Mouse (Mus musculus) embryonic facial prominence, embryonic 11.5 days (tissue): ENCODE measurements around the gene Kpna1. TPM values are rescaled to one million over a fixed set of nuclear protein-coding genes. Genes with fewer than 3 reads are reported as not detected.
"Not testable (repeated sequence)": the region's sequence is repeated elsewhere in the genome, so short reads cannot be mapped to it uniquely, and the experiment has no call there.

Experiments used
- ATAC-seq: fragments of 200-750 bp; cut with Nextera tagmentation; replicated peaks from 2 replicates; pipeline ENCODE4 v1.8.0; 2017; ENCODE audit warnings: low read depth; ENCODE audit not compliant: insufficient number of reproducible peaks, low FRiP score, low TSS enrichment
- DNase-seq: peaks from one replicate; pipeline ENCODE4 v3.0.0-alpha.2; 2015; ENCODE audit warnings: low spot score
- H3K27ac ChIP-seq: fragments of 300-500 bp; sonication (generic); replicated peaks from 2 replicates; pipeline ENCODE4 v1.5.1; 2014; ENCODE audit warnings: mild to moderate bottlenecking, low read depth, low read length, control low read depth
- H3K27me3 ChIP-seq: fragments of 300-500 bp; sonication (generic); 2 replicates; pipeline ENCODE4 v1.6.1; 2014; ENCODE audit warnings: mild to moderate bottlenecking, low read length, moderate library complexity, mixed read lengths; ENCODE audit not compliant: control insufficient read depth, insufficient read depth
- H3K36me3 ChIP-seq: fragments of 300-500 bp; sonication (generic); replicated peaks from 2 replicates; pipeline ENCODE4 v1.6.1; 2014; ENCODE audit warnings: low read depth, mild to moderate bottlenecking, low read length, moderate library complexity, mixed read lengths; ENCODE audit not compliant: control insufficient read depth, insufficient read depth
- H3K4me1 ChIP-seq: fragments of 300-500 bp; sonication (generic); 2 replicates; pipeline ENCODE4 v1.6.1; 2014; ENCODE audit warnings: low read length, mixed read lengths; ENCODE audit not compliant: control insufficient read depth, insufficient read depth
- H3K4me2 ChIP-seq: fragments of 300-500 bp; sonication (generic); 2 replicates; pipeline ENCODE4 v1.6.1; 2014; ENCODE audit warnings: low read depth, mild to moderate bottlenecking, control low read depth, low read length, moderate library complexity
- H3K4me3 ChIP-seq: fragments of 300-500 bp; sonication (generic); 2 replicates; pipeline ENCODE4 v1.5.1; 2014; ENCODE audit warnings: low read depth, low read length, control low read depth
- H3K9ac ChIP-seq: fragments of 300-500 bp; sonication (generic); replicated peaks from 2 replicates; pipeline ENCODE4 v1.6.1; 2014; ENCODE audit warnings: mild to moderate bottlenecking, control low read depth, low read length
- H3K9me3 ChIP-seq: fragments of 300-500 bp; sonication (generic); replicated peaks from 2 replicates; pipeline ENCODE4 v1.6.1; 2016; ENCODE audit warnings: mild to moderate bottlenecking, low read length, inconsistent platforms, mixed read lengths; ENCODE audit not compliant: control insufficient read depth
- WGBS: fragments of 180-500 bp; shearing (Covaris S2); extraction: QIAGEN DNeasy Blood & Tissue Kit; methylation state at CpG from one replicate; pipeline ENCODE4 v1.1.7; 2014; 5-methylcytosine and 5-hydroxymethylcytosine counted together
- polyA plus RNA-seq: library from polyadenylated mRNA; unstranded; fragments of >200 nt; fragmentation: Nextera tagmentation; extraction: Ambion mirVana; gene quantifications from 2 replicates; pipeline ENCODE4 v1.2.1, GENCODE M21; 2014

Gene Kpna1
- polyA plus RNA-seq, 1 experiment from 2014 or later = 78.9 TPM

DNA sequence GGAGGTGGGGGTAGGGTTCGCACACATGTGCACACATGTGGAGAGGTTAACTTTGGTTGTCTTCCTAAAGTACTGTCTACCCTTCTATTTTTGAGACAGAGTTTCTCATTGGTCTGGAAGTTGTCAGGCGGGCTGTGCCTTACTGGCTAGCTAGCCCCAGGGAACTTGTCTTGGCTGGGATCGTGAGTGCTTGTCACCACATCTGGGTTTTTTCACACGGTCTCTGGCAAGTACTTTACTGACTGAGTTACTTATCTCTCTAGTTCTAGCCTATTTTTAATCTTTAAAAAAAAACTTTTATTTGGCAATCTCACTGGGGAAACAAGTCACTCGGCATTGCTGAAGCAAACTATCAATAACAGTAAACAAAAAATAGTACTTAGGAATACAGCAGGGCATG is 29.3 kb upstream of the Kpna1 start:
- Histone ChIP-seq H3K4me3 (no peak overlapping the region), H3K4me1 (no peaks in the 10 kb centered on the region), H3K9me3 (no peaks in the 10 kb centered on the region), H3K36me3 (no peaks in the 10 kb centered on the region), H3K27ac (no peak overlapping the region), H3K27me3 (no peaks in the 10 kb centered on the region), H3K9ac (no peak overlapping the region), H3K4me2 (no peak overlapping the region)
- no peak for ATAC-seq
- no peak for DNase-seq
- 76% methylated on average over 5 of the region's 5 CpGs for WGBS

DNA sequence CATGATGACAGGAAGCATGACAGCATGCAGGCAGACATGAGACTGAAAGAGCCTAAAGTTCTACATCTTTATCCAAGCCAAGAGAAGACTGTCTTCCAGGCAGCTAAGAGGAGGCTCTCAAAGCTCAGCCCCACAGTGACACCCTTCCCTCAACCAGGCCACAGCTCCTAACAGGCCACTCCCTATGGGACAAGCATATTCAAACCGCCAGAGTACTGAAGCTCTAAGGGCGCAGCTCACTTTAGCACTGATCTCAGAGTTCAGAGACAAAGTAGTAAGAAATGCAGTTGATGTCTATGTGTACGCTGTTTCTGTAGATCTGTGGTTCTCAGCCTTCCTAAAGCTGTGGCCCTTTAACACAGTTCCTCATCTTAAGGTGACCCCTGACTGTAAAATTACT is 27.3 kb upstream of the Kpna1 start:
- ATAC-seq (no peak), DNase-seq (no peak)
- Histone ChIP-seq H3K4me1 (no peaks in the 10 kb centered on the region), H3K9ac (no peak overlapping the region), H3K9me3 (no peaks in the 10 kb centered on the region), H3K4me2 (no peak overlapping the region), H3K27me3 (no peaks in the 10 kb centered on the region), H3K36me3 (no peaks in the 10 kb centered on the region), H3K4me3 (no peak overlapping the region), H3K27ac (no peak overlapping the region)
- 80% methylated on average over 3 of the region's 3 CpGs for WGBS

DNA sequence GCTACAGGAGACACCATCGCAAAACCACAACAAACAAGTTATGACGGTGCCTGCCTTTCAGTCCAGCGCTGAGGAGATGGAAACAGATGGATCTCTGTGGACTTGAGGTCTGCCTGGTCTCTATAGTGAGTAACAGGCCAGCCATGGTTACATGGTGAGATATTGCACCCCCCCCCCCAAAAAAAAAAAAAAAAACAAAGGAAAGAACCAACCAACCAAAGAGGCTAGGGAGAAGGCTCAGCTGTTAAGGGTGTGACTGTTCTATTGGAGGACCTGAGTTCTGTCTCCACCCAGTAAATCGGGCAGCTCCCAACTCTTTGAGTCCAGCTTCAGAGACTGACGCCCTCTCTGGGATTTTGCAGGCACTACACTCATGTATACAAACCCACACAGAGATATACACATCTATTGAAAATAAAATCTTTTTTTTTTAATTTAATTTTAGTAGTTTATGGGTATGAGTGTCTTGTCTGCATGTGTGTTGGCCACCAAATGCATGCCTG is 25.9 kb upstream of the Kpna1 start:
- Histone ChIP-seq H3K4me3 (no peak overlapping the region), H3K9ac (no peak overlapping the region), H3K9me3 (no peaks in the 10 kb centered on the region), H3K36me3 (no peaks in the 10 kb centered on the region), H3K4me2 (no peak overlapping the region), H3K4me1 (no peaks in the 10 kb centered on the region), H3K27me3 (no peaks in the 10 kb centered on the region), H3K27ac (no peak overlapping the region)
- DNase-seq (no peak), ATAC-seq (no peak)
- 94% methylated on average over 5 of the region's 5 CpGs for WGBS

DNA sequence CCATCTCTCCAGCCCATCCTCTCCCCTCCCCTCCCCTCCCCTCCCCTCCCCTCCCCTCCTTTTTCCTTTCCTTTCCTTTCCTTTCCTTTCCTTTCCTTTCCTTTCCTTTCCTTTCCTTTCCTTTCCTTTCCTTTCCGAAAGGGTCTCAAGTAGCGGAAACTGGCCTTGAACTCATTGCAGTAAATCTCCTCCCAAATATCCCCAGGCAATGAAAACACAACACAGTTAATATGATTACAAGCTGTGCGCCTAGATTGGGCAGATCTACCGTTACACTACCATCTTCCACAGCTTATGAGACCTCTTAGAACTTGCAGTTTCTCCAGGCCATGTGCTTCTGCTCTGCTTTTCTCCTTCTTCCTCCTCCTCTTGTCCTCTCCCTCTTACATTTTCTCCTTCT is 12.6 kb upstream of the Kpna1 start:
- 57% methylated on average over 2 of the region's 4 CpGs for WGBS
- not testable (repeated sequence) for H3K4me1 ChIP-seq

DNA sequence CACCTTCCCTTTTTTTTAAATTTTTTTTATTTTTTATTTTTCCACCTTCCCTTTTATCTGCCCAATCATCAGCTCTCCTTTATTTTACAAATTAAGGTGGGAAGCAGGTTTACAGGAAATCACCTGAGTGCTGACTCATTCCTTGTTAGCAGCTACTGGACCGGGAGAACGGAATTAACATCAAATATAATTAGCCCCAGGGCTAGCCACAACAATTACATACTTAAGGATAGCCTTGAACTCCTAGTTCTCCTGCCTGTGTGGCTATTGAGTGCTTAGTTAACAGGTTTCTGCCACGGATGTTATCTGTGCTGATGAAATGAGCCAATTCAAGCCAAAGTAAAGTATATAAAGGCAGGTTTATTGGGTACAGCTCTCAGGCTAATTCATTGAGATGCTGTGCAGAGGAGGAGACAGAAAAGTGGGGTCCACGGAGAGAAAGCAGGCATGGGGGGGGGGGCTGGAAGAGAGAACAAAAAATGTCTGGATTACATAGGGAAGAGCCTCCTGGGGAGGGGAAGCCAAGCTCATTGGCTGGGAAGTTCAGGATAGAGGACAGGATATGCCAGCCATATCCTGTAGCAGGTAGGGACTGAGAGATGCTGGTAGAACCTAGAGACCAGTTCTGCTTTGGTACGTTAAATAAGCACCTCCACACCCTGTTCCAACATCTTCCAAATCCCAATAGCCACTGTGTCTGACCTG is 12.0 kb upstream of the Kpna1 start:
- H3K9ac ChIP-seq = no peak overlapping the region
- ATAC-seq (no peak), DNase-seq (no peak)
- H3K27me3 ChIP-seq = no peaks in the 10 kb centered on the region
- H3K27ac ChIP-seq = no peak overlapping the region
- 49% methylated on average over 5 of the region's 5 CpGs for WGBS
- H3K4me1 ChIP-seq = no peaks in the 10 kb centered on the region
- H3K36me3 ChIP-seq = no peaks in the 10 kb centered on the region
- H3K4me3 ChIP-seq = no peak overlapping the region
- no peak overlapping the region for H3K4me2 ChIP-seq
- no peaks in the 10 kb centered on the region for H3K9me3 ChIP-seq

More for the DNA sequence above, 12.6 kb upstream of the Kpna1 start:
- H3K9me3 ChIP-seq, H3K36me3 ChIP-seq, DNase-seq, H3K9ac ChIP-seq, H3K27ac ChIP-seq, H3K4me2 ChIP-seq, ATAC-seq, H3K4me3 ChIP-seq, H3K27me3 ChIP-seq: not testable (repeated sequence)

DNA sequence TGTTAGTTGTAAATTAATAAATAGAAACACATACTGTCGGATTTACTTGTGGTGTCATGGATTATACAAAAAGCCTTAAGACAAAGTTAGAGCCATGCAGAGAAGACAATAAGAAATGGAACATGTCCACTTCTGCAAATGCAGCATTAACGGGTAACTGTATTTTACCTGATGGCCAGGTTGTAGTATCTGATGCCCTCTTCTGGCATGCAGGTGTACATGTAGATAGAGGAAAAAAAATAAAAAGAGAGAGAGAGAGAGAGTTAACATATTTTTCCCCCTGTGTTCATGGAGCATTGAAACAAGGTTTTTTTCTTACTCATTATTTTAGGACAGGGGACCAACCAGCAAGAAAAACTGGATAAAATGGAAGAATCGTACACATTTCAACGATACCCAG is 11.2 kb upstream of the Kpna1 start:
- Histone ChIP-seq H3K27me3 (no peaks in the 10 kb centered on the region), H3K36me3 (no peaks in the 10 kb centered on the region), H3K9ac (no peak overlapping the region), H3K4me3 (no peak overlapping the region), H3K4me1 (no peaks in the 10 kb centered on the region), H3K27ac (no peak overlapping the region), H3K4me2 (no peak overlapping the region), H3K9me3 (no peaks in the 10 kb centered on the region)
- no peak for DNase-seq
- ATAC-seq = no peak
- WGBS = 86% methylated on average over 4 of the region's 4 CpGs

DNA sequence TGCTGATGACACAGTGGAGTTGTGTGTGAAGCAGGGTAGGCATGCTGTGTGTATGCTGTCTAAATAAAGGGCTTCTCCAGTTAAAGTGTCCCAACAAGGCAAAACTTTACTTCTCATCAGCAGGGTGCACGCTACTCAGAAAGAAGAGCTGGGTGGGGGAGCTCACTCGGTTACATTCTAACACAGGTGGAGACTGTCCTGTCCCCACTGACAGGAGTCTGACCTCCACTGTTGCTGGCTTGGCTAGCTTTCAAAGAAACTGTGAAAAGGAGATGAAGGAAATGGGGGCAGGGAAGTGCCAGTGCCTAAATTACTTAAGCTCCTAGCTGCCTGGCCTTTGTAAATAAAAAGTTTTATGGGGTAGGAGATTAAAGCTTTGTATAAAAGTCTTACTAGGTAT is 10.4 kb upstream of the Kpna1 start:
- Histone ChIP-seq H3K4me1 (no peaks in the 10 kb centered on the region), H3K27me3 (no peaks in the 10 kb centered on the region), H3K27ac (no peak overlapping the region), H3K9ac (no peak overlapping the region), H3K4me2 (no peak overlapping the region), H3K36me3 (no peaks in the 10 kb centered on the region), H3K4me3 (no peak overlapping the region), H3K9me3 (no peaks in the 10 kb centered on the region)
- DNase-seq (no peak), ATAC-seq (no peak)
- WGBS = 56% methylated on average over 2 of the region's 2 CpGs

DNA sequence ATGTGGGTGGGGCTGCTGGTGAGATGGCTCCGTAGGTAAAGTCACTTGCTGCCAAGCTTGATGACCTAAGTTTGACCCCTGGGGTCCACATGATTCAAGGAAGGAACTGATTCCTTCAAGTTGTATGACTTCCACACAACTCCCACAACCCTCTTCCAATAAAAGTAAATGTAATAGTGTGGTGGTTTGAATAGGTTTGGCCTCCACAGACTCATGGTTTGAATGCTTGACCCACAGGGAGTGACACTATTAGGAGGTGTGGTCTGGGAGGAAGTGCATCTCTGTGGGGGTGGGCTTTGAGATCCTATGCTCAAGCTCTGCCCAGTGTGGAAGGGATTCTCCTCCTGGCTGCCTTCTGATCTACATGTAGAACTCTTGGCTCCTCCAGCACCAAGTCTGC is 4.5 kb upstream of the Kpna1 start:
- Histone ChIP-seq H3K9ac (no peak overlapping the region), H3K4me2 (no peak overlapping the region), H3K4me1 (no peaks in the 10 kb centered on the region), H3K27ac (no peak overlapping the region), H3K36me3 (no peaks in the 10 kb centered on the region), H3K9me3 (no peaks in the 10 kb centered on the region), H3K4me3 (no peak overlapping the region), H3K27me3 (no peaks in the 10 kb centered on the region)
- ATAC-seq (no peak), DNase-seq (no peak)
- 70% methylated on average over 1 of the region's 1 CpGs for WGBS
